Mouse (Mus musculus): ENCODE measurements at regions not wholly inside any gene's neighbourhood (a gene's known extent, or its start where the extent isn't known, plus 50 kb on each side); places are given as distances from the start of the nearest gene placed in this dataset.
A peak's percentile ranks its signal among the peaks of the same experiment; 100 is the strongest.

GRCm38 (mm10) chr3:149498765-149499164 is 508.4 kb upstream of the Adgrl2 start:
- no peak for DNase-seq

- DNase-seq: no peak
Measured at GRCm38 (mm10) chr3:149496829-149497471, 506.6 kb upstream of the Adgrl2 start.

GRCm38 (mm10) chr3:149496122-149496521 is 505.8 kb upstream of the Adgrl2 start:
- no peak for DNase-seq

GRCm38 (mm10) chr3:149488147-149488546 is 497.8 kb upstream of the Adgrl2 start:
- DNase-seq: no peak

GRCm38 (mm10) chr3:149485406-149485805 is 495.1 kb upstream of the Adgrl2 start:
- DNase-seq: no peak

- no peak for DNase-seq
Measured at GRCm38 (mm10) chr3:149484319-149484718, 494.0 kb upstream of the Adgrl2 start.

GRCm38 (mm10) chr3:149476151-149476550 is 485.8 kb upstream of the Adgrl2 start:
- no peak for DNase-seq

- no peak for DNase-seq
Measured at GRCm38 (mm10) chr3:149466973-149467372, 476.6 kb upstream of the Adgrl2 start.

- DNase-seq: no peak
Measured at GRCm38 (mm10) chr3:149464603-149465002, 474.2 kb upstream of the Adgrl2 start.

- no peak for DNase-seq
Measured at GRCm38 (mm10) chr3:149462121-149462541, 471.8 kb upstream of the Adgrl2 start.

GRCm38 (mm10) chr3:149461613-149462012 is 471.3 kb upstream of the Adgrl2 start:
- no peak for DNase-seq

- DNase-seq: no peak
Measured at GRCm38 (mm10) chr3:149449376-149449775, 459.0 kb upstream of the Adgrl2 start.

GRCm38 (mm10) chr3:149445991-149446564 is 455.7 kb upstream of the Adgrl2 start:
- no peak for DNase-seq

- DNase-seq: peak; percentile 17 to 43
Measured at GRCm38 (mm10) chr3:149444854-149445577, 454.7 kb upstream of the Adgrl2 start.

- no peak for DNase-seq
Measured at GRCm38 (mm10) chr3:149444377-149444776, 454.0 kb upstream of the Adgrl2 start.

GRCm38 (mm10) chr3:149441227-149441626 is 450.9 kb upstream of the Adgrl2 start:
- no peak for DNase-seq

- no peak for DNase-seq
Measured at GRCm38 (mm10) chr3:149437763-149438162, 447.4 kb upstream of the Adgrl2 start.

GRCm38 (mm10) chr3:149436944-149437343 is 446.6 kb upstream of the Adgrl2 start:
- no peak for DNase-seq

- DNase-seq: no peak
Measured at GRCm38 (mm10) chr3:149436420-149436819, 446.1 kb upstream of the Adgrl2 start.

- DNase-seq: no peak
Measured at GRCm38 (mm10) chr3:149431795-149432194, 441.4 kb upstream of the Adgrl2 start.

GRCm38 (mm10) chr3:149426023-149426759 is 435.8 kb upstream of the Adgrl2 start:
- no peak for DNase-seq

GRCm38 (mm10) chr3:149424306-149424705 is 434.0 kb upstream of the Adgrl2 start:
- no peak for DNase-seq

- no peak for DNase-seq
Measured at GRCm38 (mm10) chr3:149423491-149423890, 433.1 kb upstream of the Adgrl2 start.
